Mouse (Mus musculus) ovary, postnatal 36 days (tissue): ENCODE measurements around the gene Dkkl1.

ENCODE experiments used
- DNase-seq: peaks from one replicate; pipeline ENCODE4 v3.0.0; 2022; ENCODE audit warnings: low spot score, mixed read lengths

The Dkkl1 gene

GRCm38 (mm10) chr7:45211851-45212251 is at the start of gene Dkkl1:
Dkkl1 (minus strand) TSS chr7:45212147.
- DNase-seq = no peak

- DNase-seq = peak; percentile 1
Measured at GRCm38 (mm10) chr7:45259281-45259680, 47.3 kb upstream of the Dkkl1 start.

DNA sequence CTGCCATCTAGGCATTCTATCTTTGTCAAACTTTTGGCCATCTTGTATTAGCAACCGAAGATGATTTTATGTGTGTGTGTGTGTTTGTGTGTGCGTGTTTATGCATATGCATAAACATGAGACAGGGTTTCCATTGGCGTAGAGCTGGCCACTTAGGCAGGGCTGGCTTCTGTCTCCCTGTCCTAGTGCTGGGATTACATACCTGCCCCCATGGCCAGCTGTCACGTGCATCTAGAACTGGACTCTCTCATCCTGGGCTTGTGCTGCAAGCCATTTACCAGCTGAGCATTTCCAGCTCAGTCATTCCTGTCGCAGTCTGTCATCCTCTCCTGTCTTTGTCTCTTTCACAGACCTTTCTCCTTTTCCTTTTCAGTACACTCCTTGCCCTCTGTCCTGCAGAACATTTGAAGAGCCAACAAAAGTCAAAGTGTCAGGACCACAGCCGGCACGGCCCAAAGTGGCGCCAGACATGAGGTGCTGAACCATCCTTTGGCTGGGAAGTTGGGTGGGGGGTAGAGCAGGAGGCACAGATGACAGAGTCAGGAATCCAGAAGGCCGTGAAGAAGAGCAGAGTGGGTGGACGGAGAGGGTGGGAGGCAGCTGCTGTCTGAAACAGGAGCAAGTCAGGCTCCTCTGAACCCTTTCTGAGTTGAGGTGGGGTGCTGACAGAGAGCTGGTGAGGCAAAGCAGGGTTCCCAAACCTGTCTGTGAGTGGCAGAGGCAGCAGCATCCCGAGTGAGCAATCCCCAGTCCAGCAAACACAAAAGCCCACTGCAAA is 45.3 kb upstream of the Dkkl1 start:
- peak; percentile 0 for DNase-seq

GRCm38 (mm10) chr7:45255822-45256221 is 43.9 kb upstream of the Dkkl1 start:
- DNase-seq = peak; percentile 21

DNA sequence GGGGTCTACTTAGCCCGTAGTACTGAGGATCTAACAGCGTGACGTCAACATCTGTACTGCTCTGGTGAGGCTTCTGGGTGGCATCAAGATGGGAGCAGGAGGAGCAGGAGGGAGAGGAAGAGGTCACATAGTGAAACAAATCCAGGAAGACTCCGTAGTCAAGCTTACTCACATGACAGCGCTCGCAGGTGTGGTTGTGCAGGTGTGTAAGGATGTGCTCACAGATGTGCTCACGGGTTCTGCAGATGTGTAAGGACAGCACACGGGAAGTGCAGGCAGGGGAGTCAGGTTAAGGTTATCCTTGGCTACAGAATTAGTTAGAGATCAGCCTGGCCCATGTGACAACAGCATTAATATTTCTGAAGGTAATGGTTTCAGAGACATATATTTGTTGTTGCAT is 41.9 kb upstream of the Dkkl1 start:
- DNase-seq = no peak

GRCm38 (mm10) chr7:45247666-45248065 is 35.7 kb upstream of the Dkkl1 start:
- DNase-seq = no peak

DNA sequence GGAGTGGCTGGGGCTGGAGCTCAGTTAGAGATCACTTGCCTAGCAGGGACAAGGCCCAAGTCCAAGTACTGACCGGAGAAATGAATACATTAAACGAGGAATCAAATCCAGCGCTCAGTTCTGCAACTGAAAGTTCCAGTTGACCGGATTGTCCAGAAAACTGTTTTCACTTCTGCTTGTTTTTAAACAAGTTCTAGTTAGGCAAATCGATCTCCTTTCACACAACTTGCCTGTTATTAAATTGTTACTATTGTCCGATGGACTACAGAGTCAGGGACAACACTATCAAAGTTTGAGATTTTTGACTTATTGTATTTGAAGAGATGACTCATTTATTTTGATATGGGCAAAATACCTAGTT is 29.4 kb upstream of the Dkkl1 start:
- no peak for DNase-seq

- DNase-seq = peak; percentile 54
Measured at GRCm38 (mm10) chr7:45240633-45241388, 28.9 kb upstream of the Dkkl1 start, which contains the start of gene Slc6a16. Slc6a16 (plus strand) TSS chr7:45241085.

GRCm38 (mm10) chr7:45240109-45240508 is 28.2 kb upstream of the Dkkl1 start:
- DNase-seq = no peak

GRCm38 (mm10) chr7:45238723-45239496 is 27.0 kb upstream of the Dkkl1 start, which contains the start of gene Cd37:
Cd37 (minus strand) TSS chr7:45239115.
- DNase-seq = no peak

DNA sequence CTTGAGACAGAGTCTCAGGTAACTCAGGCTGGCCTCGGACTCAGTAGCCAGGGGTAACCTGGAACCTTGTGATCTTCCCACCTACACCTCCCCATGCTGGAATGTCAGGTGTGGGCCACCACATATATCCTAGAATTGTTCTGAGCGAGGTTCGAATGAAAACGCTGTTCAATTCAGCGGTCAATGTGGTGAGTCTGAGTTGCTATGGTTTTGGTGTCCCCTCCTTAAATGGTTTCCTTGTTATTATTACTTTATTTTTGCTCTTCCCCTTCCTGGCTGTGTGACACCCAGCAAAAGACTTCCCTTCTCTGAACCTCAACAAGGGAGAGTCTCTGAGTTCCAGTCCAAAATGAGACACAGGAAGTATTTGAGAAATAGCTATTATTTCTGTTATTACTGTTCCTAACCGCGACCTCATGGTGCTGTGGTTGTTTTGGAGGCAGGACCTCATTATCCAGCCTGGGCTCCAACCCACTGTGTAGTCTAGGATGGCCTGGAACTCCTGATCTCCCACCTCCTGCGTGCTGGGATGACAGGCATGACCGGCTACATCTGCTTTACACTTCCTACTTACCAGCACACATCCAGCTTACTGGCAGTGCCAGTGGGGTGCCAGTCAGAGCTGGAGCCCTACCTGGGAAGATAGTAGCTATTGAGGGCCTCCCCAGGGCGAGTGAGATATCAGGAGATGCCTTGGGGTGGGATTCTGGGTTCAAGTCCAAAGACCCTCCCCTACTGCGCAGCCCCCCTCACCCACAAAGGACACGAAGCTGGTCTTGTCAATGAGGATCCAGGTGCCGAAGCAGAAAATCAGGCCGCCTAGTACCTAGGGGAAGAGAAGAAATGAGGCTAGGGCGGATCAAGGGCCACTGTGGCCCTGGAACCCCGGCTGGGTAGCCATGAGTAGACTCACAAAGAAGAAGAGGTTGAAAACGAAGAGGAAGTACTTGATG is 26.1 kb upstream of the Dkkl1 start:
- no peak for DNase-seq

DNA sequence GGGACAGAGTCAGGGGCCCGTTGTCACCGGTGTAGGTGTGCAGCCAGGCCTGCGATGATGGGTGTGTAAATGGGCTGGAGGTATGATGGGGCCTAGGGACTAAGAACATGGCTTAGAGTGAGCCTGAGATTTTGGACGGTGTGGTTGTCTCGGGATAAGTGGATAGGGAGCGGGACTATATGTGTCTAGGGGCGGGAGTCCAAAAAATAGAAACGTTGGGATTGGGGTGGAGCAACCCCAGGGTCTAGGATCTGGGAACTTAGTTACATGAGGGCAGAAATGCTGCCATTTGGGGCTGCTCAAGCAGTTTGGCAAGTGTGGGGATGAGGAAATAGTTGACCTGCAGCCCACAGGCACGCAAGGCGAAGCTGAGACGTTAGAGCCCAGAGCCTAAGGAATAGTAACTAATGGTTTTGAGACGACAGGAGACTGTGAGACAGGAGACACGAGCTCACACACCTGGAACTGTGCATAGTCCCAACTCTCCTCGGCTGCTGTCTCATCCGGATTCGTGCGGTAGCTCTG is 23.8 kb upstream of the Dkkl1 start:
- no peak for DNase-seq

DNA sequence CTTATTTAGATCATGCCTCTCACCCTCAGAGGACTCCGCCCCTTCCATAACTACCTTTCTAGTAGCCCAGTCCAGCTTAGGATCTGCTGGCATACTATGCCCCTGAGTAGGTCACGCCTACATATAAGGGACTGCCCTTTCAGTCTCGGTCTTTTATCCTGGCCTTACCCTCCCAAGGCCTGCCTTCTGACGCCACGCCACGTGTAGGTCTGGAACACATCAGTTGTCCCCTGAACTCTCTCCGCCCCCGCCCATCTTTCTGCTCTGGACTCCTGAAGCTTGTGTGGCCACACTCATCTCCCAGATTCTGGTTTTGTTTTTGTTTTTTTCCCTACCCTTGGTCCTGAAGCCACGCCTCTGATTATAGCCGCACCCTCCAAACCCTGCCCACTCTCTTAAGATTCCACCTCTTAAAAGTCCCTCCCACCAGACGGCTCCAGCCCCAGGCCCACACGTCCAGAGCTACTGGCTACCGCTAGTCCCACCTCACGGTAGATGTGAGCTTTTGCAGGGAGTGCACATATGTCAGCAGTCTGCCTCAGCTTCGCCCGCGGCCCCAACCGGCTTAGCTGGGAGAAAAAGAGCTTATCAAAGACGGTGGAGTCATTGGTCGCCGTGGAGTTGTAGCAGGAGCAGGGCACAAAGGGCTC is 23.1 kb upstream of the Dkkl1 start:
- DNase-seq = peak; percentile 25

- DNase-seq = no peak
Measured at GRCm38 (mm10) chr7:45234333-45234841, 22.4 kb upstream of the Dkkl1 start.

- DNase-seq = no peak
Measured at GRCm38 (mm10) chr7:45233580-45234332, 21.8 kb upstream of the Dkkl1 start.

DNA sequence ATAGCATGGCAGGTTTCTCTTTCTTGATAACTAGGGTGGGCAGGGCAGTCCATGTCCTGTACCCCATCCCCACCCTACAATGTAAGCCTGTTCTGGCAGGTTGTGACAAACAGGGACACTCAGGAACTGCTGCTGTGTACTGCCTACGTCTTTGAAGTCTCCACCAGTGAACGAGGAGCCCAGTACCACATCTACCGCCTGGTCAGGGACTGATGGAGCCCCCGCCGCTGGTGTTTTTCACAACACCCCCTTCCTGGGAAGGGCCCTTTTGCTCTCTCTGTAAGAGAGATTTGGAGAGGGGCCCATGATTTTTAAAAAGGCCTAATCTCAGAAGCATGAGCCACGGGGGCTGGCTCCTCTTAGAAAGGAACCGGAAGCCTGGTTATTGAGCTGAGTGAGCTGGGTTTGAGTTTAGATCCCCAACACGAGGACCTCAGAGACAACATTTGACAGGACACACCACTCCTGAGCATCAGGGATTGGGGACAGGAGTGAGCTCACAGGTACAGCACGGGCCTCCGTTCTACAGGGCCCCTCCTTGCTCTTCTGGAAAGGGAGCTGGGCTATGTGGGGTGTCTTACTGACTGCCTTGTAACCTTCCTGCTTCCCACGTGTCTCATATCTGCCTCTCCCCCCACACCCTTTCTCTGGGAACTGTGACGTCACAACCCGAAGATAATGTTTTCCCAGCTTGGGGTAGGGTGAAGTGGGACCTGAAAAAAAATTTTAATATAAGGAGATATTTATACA is 20.9 kb upstream of the Dkkl1 start:
- no peak for DNase-seq

DNA sequence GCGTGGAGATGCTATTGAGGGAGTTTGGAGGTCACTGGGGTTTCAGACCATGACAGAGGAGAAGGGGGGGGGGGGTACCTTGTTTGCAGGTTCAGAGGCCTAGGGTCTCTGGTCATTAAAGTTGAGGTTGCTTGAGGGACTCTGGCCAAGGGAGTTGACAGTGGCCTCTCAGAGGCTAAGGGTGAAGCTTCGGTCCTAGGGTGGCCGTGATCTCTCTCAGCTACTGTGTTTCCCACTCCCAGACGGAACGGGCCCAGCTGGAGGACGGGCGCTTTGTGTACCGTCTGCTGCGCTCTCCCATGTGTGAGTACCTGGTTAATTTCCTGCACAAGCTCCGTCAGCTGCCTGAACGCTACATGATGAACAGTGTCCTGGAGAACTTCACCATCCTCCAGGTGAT is 20.0 kb upstream of the Dkkl1 start:
- DNase-seq = no peak

DNA sequence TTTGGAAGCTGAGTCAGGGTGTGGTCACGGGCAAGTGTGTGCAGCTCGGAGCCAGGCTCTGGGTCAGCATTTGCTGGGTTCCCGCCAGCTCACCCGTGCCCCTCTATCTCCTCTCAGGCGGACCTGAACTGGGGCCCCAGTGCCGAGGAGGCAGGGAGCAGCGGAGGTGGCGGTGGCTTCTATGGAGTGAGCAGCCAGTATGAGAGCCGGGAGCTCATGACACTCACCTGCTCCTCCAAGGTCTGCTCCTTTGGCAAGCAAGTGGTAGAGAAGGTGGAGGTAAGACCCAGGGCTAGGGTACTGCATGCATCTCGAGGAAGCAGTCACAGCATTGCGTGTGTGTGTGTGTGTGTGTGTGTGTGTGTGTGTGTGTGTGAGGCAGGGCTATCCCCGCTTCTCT is 19.2 kb upstream of the Dkkl1 start:
- no peak for DNase-seq
